Mouse (Mus musculus) midbrain, embryonic 12.5 days (tissue): ENCODE measurements around the gene Lim2. TPM values are rescaled to one million over a fixed set of nuclear protein-coding genes. Genes with fewer than 3 reads are reported as not detected.

ENCODE experiments used
- ATAC-seq: fragments of 200-750 bp; cut with Nextera tagmentation; 2 replicates; pipeline ENCODE4 v1.8.0; 2017; ENCODE audit warnings: low read depth, moderate TSS enrichment, moderate library complexity; ENCODE audit not compliant: low FRiP score
- H3K27ac ChIP-seq: fragments of 300-500 bp; sonication (generic); replicated peaks from 2 replicates; pipeline ENCODE4 v1.5.1; 2016; ENCODE audit warnings: mild to moderate bottlenecking
- H3K27me3 ChIP-seq: fragments of 300-500 bp; sonication (generic); 2 replicates; pipeline ENCODE4 v1.6.1; 2016; ENCODE audit warnings: mild to moderate bottlenecking
- H3K36me3 ChIP-seq: fragments of 300-500 bp; sonication (generic); 2 replicates; pipeline ENCODE4 v1.6.1; 2016
- H3K4me1 ChIP-seq: fragments of 300-500 bp; sonication (generic); 2 replicates; pipeline ENCODE4 v1.6.1; 2016
- H3K4me2 ChIP-seq: fragments of 300-500 bp; sonication (generic); replicated peaks from 2 replicates; pipeline ENCODE4 v1.6.1; 2016; ENCODE audit warnings: mild to moderate bottlenecking, moderate library complexity
- H3K4me3 ChIP-seq: fragments of 300-500 bp; sonication (generic); 2 replicates; pipeline ENCODE4 v1.5.1; 2016; ENCODE audit warnings: mild to moderate bottlenecking
- H3K9ac ChIP-seq: fragments of 300-500 bp; sonication (generic); replicated peaks from 2 replicates; pipeline ENCODE4 v1.6.1; 2016; ENCODE audit warnings: mild to moderate bottlenecking, moderate library complexity
- H3K9me3 ChIP-seq: fragments of 300-500 bp; sonication (generic); 2 replicates; pipeline ENCODE4 v1.6.1; 2016; ENCODE audit warnings: mild to moderate bottlenecking
- WGBS: fragments of 180-500 bp; shearing (Covaris S2); methylation state at CpG from one replicate; pipeline ENCODE4 v1.1.7; 2016; 5-methylcytosine and 5-hydroxymethylcytosine counted together
- polyA plus RNA-seq: library from polyadenylated mRNA; unstranded; fragments of >200 nt; fragmentation: Nextera tagmentation; extraction: Ambion mirVana; gene quantifications from 2 replicates; pipeline ENCODE4 v1.2.1, GENCODE M21; 2016

Lim2 gene
- polyA plus RNA-seq, 1 experiment from 2014 or later: not detected

GRCm38 (mm10) chr7:43429500-43429899 lies 2.0 kb downstream of the Lim2 start:
- no peak for ATAC-seq

GRCm38 (mm10) chr7:43432891-43433290 lies 5.4 kb downstream of the Lim2 start:
- no peaks in the 10 kb centered on the region for H3K27me3 ChIP-seq
- WGBS: 80% methylated on average over 4 of the region's 4 CpGs
- H3K9me3 ChIP-seq: no peaks in the 10 kb centered on the region
- H3K4me2 ChIP-seq: no peak overlapping the region
- H3K27ac ChIP-seq: no peak overlapping the region
- no peaks in the 10 kb centered on the region for H3K36me3 ChIP-seq
- no peak overlapping the region for H3K9ac ChIP-seq
- ATAC-seq: no peak
- no peaks in the 10 kb centered on the region for H3K4me1 ChIP-seq
- no peak overlapping the region for H3K4me3 ChIP-seq

More at GRCm38 (mm10) chr7:43429500-43429899, 2.0 kb downstream of the Lim2 start:
- Histone ChIP-seq H3K4me2 (no peak overlapping the region), H3K4me1 (no peaks in the 10 kb centered on the region), H3K27ac (no peak overlapping the region), H3K9me3 (no peaks in the 10 kb centered on the region), H3K9ac (no peak overlapping the region), H3K4me3 (no peak overlapping the region), H3K27me3 (no peaks in the 10 kb centered on the region), H3K36me3 (no peaks in the 10 kb centered on the region)
- WGBS: 59% methylated on average over 4 of the region's 4 CpGs

GRCm38 (mm10) chr7:43434676-43435075 lies 7.2 kb downstream of the Lim2 start:
- Histone ChIP-seq H3K4me3 (no peak overlapping the region), H3K27me3 (no peaks in the 10 kb centered on the region), H3K4me1 (no peaks in the 10 kb centered on the region), H3K4me2 (no peak overlapping the region), H3K27ac (no peak overlapping the region), H3K9me3 (no peaks in the 10 kb centered on the region), H3K9ac (no peak overlapping the region), H3K36me3 (no peaks in the 10 kb centered on the region)
- no peak for ATAC-seq
- WGBS: 89% methylated on average over 5 of the region's 5 CpGs

GRCm38 (mm10) chr7:43436341-43437255 lies 9.1 kb downstream of the Lim2 start, which contains the start of gene Nkg7:
Nkg7 (plus strand) TSS chr7:43437073.
- 81% methylated on average over 10 of the region's 10 CpGs for whole genome bisulfite sequencing
- H3K9ac ChIP-seq: no peak within 1 kb of the TSS
- ATAC-seq: no peak
- no peak within 1 kb of the TSS for H3K4me3 ChIP-seq
- H3K4me2 ChIP-seq: no peak within 1 kb of the TSS
- no peaks in the 10 kb centered on the region for H3K36me3 ChIP-seq
- H3K27ac ChIP-seq: no peak within 1 kb of the TSS
- H3K27me3 ChIP-seq: 0 out of 2 replicates have a peak, but pooled peaks cover 4% of the 10 kb centered on the region
- no peaks in the 10 kb centered on the region for H3K4me1 ChIP-seq
- no peaks in the 10 kb centered on the region for H3K9me3 ChIP-seq

- no peak overlapping the region for H3K27ac ChIP-seq
- no peaks in the 10 kb centered on the region for H3K9me3 ChIP-seq
- WGBS: 86% methylated on average over 4 of the region's 4 CpGs
- H3K36me3 ChIP-seq: no peaks in the 10 kb centered on the region
- 0 out of 2 replicates have a peak, but pooled peaks cover 4% of the 10 kb centered on the region for H3K27me3 ChIP-seq
- no peak for ATAC-seq
- 0 out of 2 replicates have a peak, but pooled peaks cover 3% of the 10 kb centered on the region for H3K4me1 ChIP-seq
- no peak overlapping the region for H3K4me3 ChIP-seq
- no peak overlapping the region for H3K4me2 ChIP-seq
- no peak overlapping the region for H3K9ac ChIP-seq
Measured at GRCm38 (mm10) chr7:43438611-43439010, 11.1 kb downstream of the Lim2 start.

- WGBS: 78% methylated on average over 6 of the region's 6 CpGs
Measured at GRCm38 (mm10) chr7:43440482-43440881, 13.0 kb downstream of the Lim2 start, which contains the start of gene Cldnd2. Cldnd2 (plus strand) TSS chr7:43440782.

GRCm38 (mm10) chr7:43441071-43441470 lies 13.6 kb downstream of the Lim2 start:
- H3K36me3 ChIP-seq: no peaks in the 10 kb centered on the region
- H3K4me3 ChIP-seq: no peak overlapping the region
- 0 out of 2 replicates have a peak, but pooled peaks cover 4% of the 10 kb centered on the region for H3K27me3 ChIP-seq
- H3K9ac ChIP-seq: no peak overlapping the region
- ATAC-seq: no peak
- no peak overlapping the region for H3K4me2 ChIP-seq
- 90% methylated on average over 3 of the region's 3 CpGs for WGBS
- no peak overlapping the region for H3K27ac ChIP-seq
- H3K4me1 ChIP-seq: peaks cover 14% of the 10 kb centered on the region
- no peaks in the 10 kb centered on the region for H3K9me3 ChIP-seq

More at GRCm38 (mm10) chr7:43440482-43440881, 13.0 kb downstream of the Lim2 start, which contains the start of gene Cldnd2:
- ATAC-seq: no peak
- no peak within 1 kb of the TSS for H3K9ac ChIP-seq
- 0 out of 2 replicates have a peak, but pooled peaks cover 4% of the 10 kb centered on the region for H3K27me3 ChIP-seq
- no peak within 1 kb of the TSS for H3K4me3 ChIP-seq
- peaks cover 14% of the 10 kb centered on the region for H3K4me1 ChIP-seq
- H3K36me3 ChIP-seq: no peaks in the 10 kb centered on the region
- H3K9me3 ChIP-seq: no peaks in the 10 kb centered on the region
- H3K27ac ChIP-seq: no peak within 1 kb of the TSS
- no peak within 1 kb of the TSS for H3K4me2 ChIP-seq

GRCm38 (mm10) chr7:43442684-43443083 lies 15.2 kb downstream of the Lim2 start:
- H3K27ac ChIP-seq: peak overlapping the region; percentile 83
- no peaks in the 10 kb centered on the region for H3K36me3 ChIP-seq
- H3K4me2 ChIP-seq: peak overlapping the region; percentile 81
- H3K4me3 ChIP-seq: peak overlapping the region; percentile 58
- H3K27me3 ChIP-seq: 0 out of 2 replicates have a peak, but pooled peaks cover 4% of the 10 kb centered on the region
- no peak for ATAC-seq
- H3K4me1 ChIP-seq: peaks cover 14% of the 10 kb centered on the region
- WGBS: 11% methylated on average over 9 of the region's 9 CpGs
- peak overlapping the region; percentile 60 for H3K9ac ChIP-seq
- no peaks in the 10 kb centered on the region for H3K9me3 ChIP-seq

- no peaks in the 10 kb centered on the region for H3K36me3 ChIP-seq
- H3K4me1 ChIP-seq: peaks cover 14% of the 10 kb centered on the region
- no peaks in the 10 kb centered on the region for H3K9me3 ChIP-seq
- 0 out of 2 replicates have a peak, but pooled peaks cover 4% of the 10 kb centered on the region for H3K27me3 ChIP-seq
- peak; percentile 81 for ATAC-seq
- H3K27ac ChIP-seq: peak overlapping the region; percentile 83
- under 1% methylated on average over 36 of the region's 36 CpGs for WGBS
- peak overlapping the region; percentile 60 for H3K9ac ChIP-seq
- H3K4me3 ChIP-seq: peak overlapping the region; percentile 58
- peak overlapping the region; percentile 81 for H3K4me2 ChIP-seq
Measured at GRCm38 (mm10) chr7:43443126-43443916, 15.9 kb downstream of the Lim2 start.

- ATAC-seq: peak; percentile 97
- no peaks in the 10 kb centered on the region for H3K36me3 ChIP-seq
- peaks cover 14% of the 10 kb centered on the region for H3K4me1 ChIP-seq
- peak within 1 kb of the TSS; percentile 83 for H3K27ac ChIP-seq
- H3K9me3 ChIP-seq: no peaks in the 10 kb centered on the region
- WGBS: under 1% methylated on average over 27 of the region's 27 CpGs
- peak within 1 kb of the TSS; percentile 58 for H3K4me3 ChIP-seq
- H3K27me3 ChIP-seq: 0 out of 2 replicates have a peak, but pooled peaks cover 4% of the 10 kb centered on the region
- H3K9ac ChIP-seq: peak within 1 kb of the TSS; percentile 60
- H3K4me2 ChIP-seq: peak within 1 kb of the TSS; percentile 81
Measured at GRCm38 (mm10) chr7:43443917-43444293, 16.4 kb downstream of the Lim2 start, which contains the start of the genes Etfb and Gm45233. Etfb (plus strand) TSS chr7:43444083. Gm45233 (plus strand) TSS chr7:43444128.

GRCm38 (mm10) chr7:43447801-43448200 lies 20.3 kb downstream of the Lim2 start:
- 92% methylated on average over 4 of the region's 4 CpGs for WGBS
- no peak for ATAC-seq
- H3K4me2 ChIP-seq: no peak overlapping the region

More at GRCm38 (mm10) chr7:43447801-43448200, 20.3 kb downstream of the Lim2 start:
- peaks cover 12% of the 10 kb centered on the region for H3K4me1 ChIP-seq
- no peak overlapping the region for H3K9ac ChIP-seq
- no peak overlapping the region for H3K4me3 ChIP-seq
- peaks cover 3% of the 10 kb centered on the region for H3K36me3 ChIP-seq
- no peaks in the 10 kb centered on the region for H3K9me3 ChIP-seq
- no peaks in the 10 kb centered on the region for H3K27me3 ChIP-seq
- H3K27ac ChIP-seq: no peak overlapping the region
